Mouse (Mus musculus): Measurements from ENCODE around the gene Pdxk. TPM values are rescaled to one million over a fixed set of nuclear protein-coding genes. Genes with fewer than 3 reads are reported as not detected.
A peak's percentile ranks its signal among the peaks of the same experiment; 100 is the strongest.

The Pdxk gene
- total RNA-seq, 1 experiment from 2014 or later: 24.1 TPM

GRCm38 (mm10) chr10:78458348-78459111 is 6.2 kb downstream of the Pdxk start:
- DNase-seq: no peak

- peak; percentile 40 for DNase-seq
Observed at GRCm38 (mm10) chr10:78457495-78458347, 7.1 kb downstream of the Pdxk start.

GRCm38 (mm10) chr10:78456696-78457095 is 8.1 kb downstream of the Pdxk start:
- DNase-seq: no peak

- no peak for DNase-seq
Observed at GRCm38 (mm10) chr10:78452641-78453040, 12.1 kb downstream of the Pdxk start.

- no peak for DNase-seq
Observed at GRCm38 (mm10) chr10:78450761-78451160, 14.0 kb downstream of the Pdxk start.

- DNase-seq: no peak
Observed at GRCm38 (mm10) chr10:78447396-78447795, 17.4 kb downstream of the Pdxk start.

GRCm38 (mm10) chr10:78446195-78446594 is 18.6 kb downstream of the Pdxk start:
- no peak for DNase-seq

- DNase-seq: no peak
Observed at GRCm38 (mm10) chr10:78442292-78442691, 22.5 kb downstream of the Pdxk start.

- DNase-seq: no peak
Observed at GRCm38 (mm10) chr10:78441606-78442005, 23.2 kb downstream of the Pdxk start.

GRCm38 (mm10) chr10:78440812-78441211 is 24.0 kb downstream of the Pdxk start:
- peak; percentile 43 for DNase-seq

GRCm38 (mm10) chr10:78439990-78440389 is 24.8 kb downstream of the Pdxk start:
- DNase-seq: no peak

- no peak for DNase-seq
Observed at GRCm38 (mm10) chr10:78439550-78439949, 25.2 kb downstream of the Pdxk start.

- DNase-seq: peak; percentile 85
Observed at GRCm38 (mm10) chr10:78438094-78438493, 26.7 kb downstream of the Pdxk start.

- no peak for DNase-seq
Observed at GRCm38 (mm10) chr10:78432853-78433252, 31.9 kb downstream of the Pdxk start.

- no peak for DNase-seq
Observed at GRCm38 (mm10) chr10:78429776-78430175, 35.0 kb downstream of the Pdxk start.

GRCm38 (mm10) chr10:78429180-78429579 is 35.6 kb downstream of the Pdxk start:
- no peak for DNase-seq

- DNase-seq: no peak
Observed at GRCm38 (mm10) chr10:78428070-78428469, 36.7 kb downstream of the Pdxk start.

- DNase-seq: peak; percentile 48
Observed at GRCm38 (mm10) chr10:78426117-78426735, 38.5 kb downstream of the Pdxk start.

GRCm38 (mm10) chr10:78425181-78426041 is 39.4 kb downstream of the Pdxk start, which contains the start of gene Cstb:
TSS of gene Cstb (plus strand) at chr10:78425669.
- peak; percentile 88 for DNase-seq

GRCm38 (mm10) chr10:78422614-78423013 is 42.2 kb downstream of the Pdxk start:
- no peak for DNase-seq

- no peak for DNase-seq
Observed at GRCm38 (mm10) chr10:78420929-78421328, 43.8 kb downstream of the Pdxk start.

- DNase-seq: no peak
Observed at GRCm38 (mm10) chr10:78418791-78419190, 46.0 kb downstream of the Pdxk start.
